Mouse (Mus musculus) forebrain, embryonic 12.5 days (tissue): Measurements from ENCODE around the gene Col6a1. TPM values are rescaled to one million over a fixed set of nuclear protein-coding genes. Genes with fewer than 3 reads are reported as not detected.

Source experiments
- ATAC-seq: fragments of 200-750 bp; cut with Nextera tagmentation; 2 replicates; pipeline ENCODE4 v1.8.0; 2017; ENCODE audit warnings: moderate TSS enrichment; ENCODE audit not compliant: low FRiP score
- H3K27ac ChIP-seq: fragments of 300-500 bp; sonication (generic); 2 replicates; pipeline ENCODE4 v1.5.1; 2016; ENCODE audit warnings: mild to moderate bottlenecking
- H3K27me3 ChIP-seq: fragments of 300-500 bp; sonication (generic); 2 replicates; pipeline ENCODE4 v1.6.1; 2016; ENCODE audit warnings: mild to moderate bottlenecking
- H3K36me3 ChIP-seq: fragments of 300-500 bp; sonication (generic); replicated peaks from 2 replicates; pipeline ENCODE4 v1.6.1; 2016; ENCODE audit warnings: mild to moderate bottlenecking
- H3K4me1 ChIP-seq: fragments of 300-500 bp; sonication (generic); 2 replicates; pipeline ENCODE4 v1.6.1; 2016
- H3K4me2 ChIP-seq: fragments of 300-500 bp; sonication (generic); 2 replicates; pipeline ENCODE4 v1.6.1; 2016; ENCODE audit warnings: mild to moderate bottlenecking, moderate library complexity
- H3K4me3 ChIP-seq: fragments of 300-500 bp; sonication (generic); replicated peaks from 2 replicates; pipeline ENCODE4 v1.5.1; 2016; ENCODE audit warnings: mild to moderate bottlenecking
- H3K9ac ChIP-seq: fragments of 300-500 bp; sonication (generic); 2 replicates; pipeline ENCODE4 v1.6.1; 2016; ENCODE audit warnings: mild to moderate bottlenecking
- H3K9me3 ChIP-seq: fragments of 300-500 bp; sonication (generic); 2 replicates; pipeline ENCODE4 v1.6.1; 2016
- WGBS: fragments of 180-500 bp; shearing (Covaris S2); methylation state at CpG from one replicate; pipeline ENCODE4 v1.1.7; 2016; 5-methylcytosine and 5-hydroxymethylcytosine counted together
- polyA plus RNA-seq: library from polyadenylated mRNA; unstranded; fragments of >200 nt; fragmentation: Nextera tagmentation; extraction: Ambion mirVana; gene quantifications from 2 replicates; pipeline ENCODE4 v1.2.1, GENCODE M21; 2016

The Col6a1 gene
- polyA plus RNA-seq, 1 experiment from 2014 or later, result 14.7 TPM

DNA sequence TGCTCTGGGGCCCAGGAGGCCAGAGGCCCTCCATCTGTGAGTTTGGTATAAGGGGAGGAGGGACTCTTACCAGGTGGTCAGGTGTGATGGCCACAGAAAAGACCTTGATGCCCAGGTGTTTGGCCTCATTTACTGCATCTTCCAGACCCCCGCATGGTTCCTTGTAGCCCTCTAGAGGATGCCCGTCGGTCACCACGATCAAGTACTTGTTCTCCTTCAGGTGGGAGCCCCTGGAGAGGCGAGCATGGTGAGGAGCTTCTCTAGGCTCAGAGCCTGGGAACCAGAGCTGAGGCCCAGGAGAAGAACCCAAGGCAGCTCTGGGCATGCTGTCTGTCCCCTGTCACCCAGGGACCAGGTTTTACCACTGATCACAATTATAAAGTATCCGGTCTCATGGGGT lies 4.2 kb downstream of the Col6a1 start:
- H3K9me3 ChIP-seq, result no peaks in the 10 kb centered on the region
- no peak overlapping the region for H3K4me3 ChIP-seq
- no peaks in the 10 kb centered on the region for H3K4me1 ChIP-seq
- H3K9ac ChIP-seq, result no peak overlapping the region
- no peak overlapping the region for H3K4me2 ChIP-seq
- H3K27ac ChIP-seq, result no peak overlapping the region
- WGBS, result 93% methylated on average over 6 of the region's 6 CpGs
- no peak for ATAC-seq
- H3K27me3 ChIP-seq, result no peaks in the 10 kb centered on the region
- no peaks in the 10 kb centered on the region for H3K36me3 ChIP-seq

DNA sequence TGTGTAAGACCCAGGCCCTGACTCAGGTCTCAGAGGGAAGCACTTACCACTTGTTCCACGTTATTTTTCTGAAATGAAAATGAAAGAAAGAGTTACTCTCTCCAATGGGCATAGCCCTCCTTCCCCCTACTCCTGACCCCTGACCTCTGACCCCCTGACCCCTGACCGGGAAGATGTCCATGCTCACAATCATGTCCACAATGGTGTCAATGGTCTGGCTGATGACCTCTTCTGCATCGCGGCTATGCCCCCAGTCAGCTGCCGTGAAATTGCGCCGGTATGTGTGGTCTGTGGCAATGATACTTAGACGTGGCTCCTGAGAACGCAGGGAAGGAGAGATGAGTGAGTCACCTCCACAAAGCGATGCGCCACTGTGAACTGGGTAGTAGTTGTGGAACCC lies 4.8 kb downstream of the Col6a1 start:
- Histone ChIP-seq H3K36me3 (no peaks in the 10 kb centered on the region), H3K9me3 (no peaks in the 10 kb centered on the region), H3K27me3 (no peaks in the 10 kb centered on the region), H3K9ac (no peak overlapping the region), H3K4me3 (no peak overlapping the region), H3K4me1 (no peaks in the 10 kb centered on the region), H3K27ac (no peak overlapping the region), H3K4me2 (no peak overlapping the region)
- no peak for ATAC-seq
- WGBS, result 88% methylated on average over 11 of the region's 11 CpGs

DNA sequence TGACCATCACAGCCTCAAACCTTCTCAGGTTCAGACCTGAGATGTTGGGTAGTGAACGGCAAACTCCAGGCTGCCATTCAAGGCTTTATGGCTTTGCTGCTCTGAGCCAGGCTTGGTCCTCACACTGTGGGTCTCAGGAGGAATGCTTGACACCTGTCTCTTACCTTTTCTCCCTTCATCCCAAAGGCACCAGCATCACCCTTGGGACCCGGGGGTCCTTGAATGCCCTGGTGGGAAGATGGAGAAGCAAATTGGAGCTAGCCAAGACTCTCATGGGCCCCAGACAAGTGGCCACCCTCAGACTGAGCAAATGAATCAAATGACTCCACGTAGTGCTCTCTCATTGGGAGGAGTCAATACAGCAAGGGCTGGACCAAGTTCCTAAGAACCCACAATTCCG lies 8.3 kb downstream of the Col6a1 start:
- H3K4me3 ChIP-seq, result no peak overlapping the region
- 85% methylated on average over 4 of the region's 4 CpGs for WGBS
- no peaks in the 10 kb centered on the region for H3K27me3 ChIP-seq
- no peak overlapping the region for H3K27ac ChIP-seq
- no peaks in the 10 kb centered on the region for H3K9me3 ChIP-seq
- no peaks in the 10 kb centered on the region for H3K36me3 ChIP-seq
- H3K4me2 ChIP-seq, result no peak overlapping the region
- no peak for ATAC-seq
- no peak overlapping the region for H3K9ac ChIP-seq
- no peaks in the 10 kb centered on the region for H3K4me1 ChIP-seq

DNA sequence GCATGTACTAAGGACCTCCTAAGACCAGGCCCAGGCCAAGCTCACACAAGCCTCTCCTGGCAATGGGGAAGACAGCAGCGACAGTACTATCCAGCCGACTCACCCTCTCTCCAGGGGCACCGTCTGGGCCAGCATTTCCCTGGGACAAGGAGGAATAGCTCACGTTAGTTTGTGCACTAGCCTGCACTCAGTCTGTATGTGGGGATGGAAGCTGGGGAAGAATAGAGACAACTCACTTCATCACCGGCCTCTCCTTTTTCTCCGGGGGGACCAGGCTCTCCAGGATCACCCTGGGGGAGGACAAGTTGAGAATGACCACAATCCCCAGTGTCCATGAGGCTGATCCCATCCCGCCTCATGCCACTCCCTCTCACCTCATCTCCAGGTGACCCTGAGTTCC lies 8.9 kb downstream of the Col6a1 start:
- Histone ChIP-seq H3K9me3 (no peaks in the 10 kb centered on the region), H3K36me3 (no peaks in the 10 kb centered on the region), H3K4me1 (no peaks in the 10 kb centered on the region), H3K27me3 (no peaks in the 10 kb centered on the region), H3K4me2 (no peak overlapping the region), H3K4me3 (no peak overlapping the region), H3K9ac (no peak overlapping the region), H3K27ac (no peak overlapping the region)
- WGBS, result 89% methylated on average over 7 of the region's 7 CpGs
- no peak for ATAC-seq

DNA sequence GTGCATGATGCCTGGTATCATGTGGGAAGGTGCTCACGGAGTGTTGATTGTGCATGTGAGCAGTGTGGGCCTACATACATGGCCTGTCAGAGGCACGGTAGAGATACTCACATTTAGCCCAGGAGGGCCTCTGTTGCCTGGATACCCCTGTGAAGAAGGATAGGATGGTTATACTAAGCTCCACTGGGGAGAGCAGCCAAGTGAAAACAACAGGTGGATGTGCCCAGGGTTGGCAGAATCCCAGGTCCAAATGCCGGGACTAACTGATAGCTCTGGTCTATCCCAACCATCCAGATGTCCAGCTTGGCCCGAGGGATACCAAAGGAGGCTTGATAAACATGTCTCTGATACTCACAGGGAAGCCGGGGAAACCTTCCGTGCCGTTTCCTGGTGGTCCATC lies 11.7 kb downstream of the Col6a1 start:
- H3K27me3 ChIP-seq, result no peaks in the 10 kb centered on the region
- H3K27ac ChIP-seq, result no peak overlapping the region
- no peak for ATAC-seq
- H3K9ac ChIP-seq, result no peak overlapping the region
- no peaks in the 10 kb centered on the region for H3K36me3 ChIP-seq
- WGBS, result 90% methylated on average over 7 of the region's 7 CpGs
- no peak overlapping the region for H3K4me2 ChIP-seq
- no peaks in the 10 kb centered on the region for H3K9me3 ChIP-seq
- H3K4me1 ChIP-seq, result no peaks in the 10 kb centered on the region
- H3K4me3 ChIP-seq, result no peak overlapping the region

DNA sequence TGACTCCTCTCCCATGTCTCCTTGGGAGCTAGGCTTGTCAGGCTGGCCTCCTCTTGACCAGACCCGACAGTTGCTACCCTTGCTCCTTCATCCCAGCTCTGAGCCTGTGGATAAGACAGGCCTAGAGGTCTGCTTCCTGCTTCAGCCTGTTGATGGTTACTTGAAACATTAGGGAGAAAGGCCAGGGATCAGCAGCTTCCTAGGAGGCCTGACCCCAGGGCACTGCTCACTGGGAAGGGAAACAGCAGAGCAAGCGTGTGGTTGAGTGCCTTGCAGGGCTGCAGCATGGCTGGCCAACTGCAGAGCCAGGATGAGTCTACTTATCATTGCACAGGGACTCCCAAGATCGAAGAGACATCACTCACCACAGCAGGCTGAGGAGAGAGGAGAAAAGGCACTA lies 13.5 kb downstream of the Col6a1 start:
- Histone ChIP-seq H3K27ac (no peak overlapping the region), H3K36me3 (no peaks in the 10 kb centered on the region), H3K4me2 (no peak overlapping the region), H3K27me3 (no peaks in the 10 kb centered on the region), H3K9ac (no peak overlapping the region), H3K4me1 (no peaks in the 10 kb centered on the region), H3K9me3 (no peaks in the 10 kb centered on the region), H3K4me3 (no peak overlapping the region)
- 74% methylated on average over 3 of the region's 3 CpGs for WGBS
- no peak for ATAC-seq

DNA sequence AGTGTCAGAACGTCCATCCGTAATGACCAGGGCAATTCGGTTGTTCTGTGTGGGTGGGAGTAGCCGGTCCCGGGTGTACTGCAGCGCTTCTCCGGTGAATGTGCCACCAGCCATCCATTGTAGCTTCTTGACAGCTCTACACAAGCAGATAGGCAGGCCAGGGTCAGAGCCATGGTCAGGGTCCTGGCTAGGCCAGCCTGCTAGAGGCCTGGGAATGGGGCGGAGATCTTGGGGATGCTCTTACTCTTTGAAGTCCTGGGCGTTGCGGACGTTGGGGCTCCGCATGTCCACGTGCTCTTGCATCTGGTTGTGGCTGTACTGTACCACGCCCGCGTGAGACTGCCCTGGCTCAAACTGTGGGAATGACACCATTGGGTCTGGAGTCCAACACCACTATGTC lies 14.6 kb downstream of the Col6a1 start:
- Histone ChIP-seq H3K9ac (no peak overlapping the region), H3K4me2 (no peak overlapping the region), H3K4me1 (no peaks in the 10 kb centered on the region), H3K27me3 (no peaks in the 10 kb centered on the region), H3K4me3 (no peak overlapping the region), H3K27ac (no peak overlapping the region), H3K9me3 (no peaks in the 10 kb centered on the region), H3K36me3 (no peaks in the 10 kb centered on the region)
- 94% methylated on average over 16 of the region's 16 CpGs for WGBS
- no peak for ATAC-seq

DNA sequence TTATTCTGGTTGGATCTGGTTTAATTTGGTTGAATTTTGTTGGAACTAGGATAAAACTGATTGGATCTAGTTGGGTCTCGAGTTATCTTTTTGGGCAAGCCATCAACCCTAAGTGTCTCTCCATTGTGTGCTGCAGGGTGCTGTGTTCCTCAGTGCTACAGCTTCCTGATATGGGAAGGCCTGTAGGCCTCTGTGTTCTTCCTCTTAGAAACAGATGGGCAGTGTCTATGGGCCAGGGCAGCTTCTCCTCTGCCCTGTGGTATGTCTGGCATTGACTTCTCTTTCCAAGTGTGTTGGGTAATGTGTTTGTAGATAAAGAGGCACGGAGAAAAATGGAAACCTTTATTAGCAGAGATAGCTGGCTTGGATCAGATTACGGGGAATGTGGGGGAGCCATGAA lies 17.5 kb downstream of the Col6a1 start:
- ATAC-seq, result no peak
- H3K27ac ChIP-seq, result no peak overlapping the region
- H3K27me3 ChIP-seq, result no peaks in the 10 kb centered on the region
- H3K36me3 ChIP-seq, result no peaks in the 10 kb centered on the region
- no peak overlapping the region for H3K9ac ChIP-seq
- H3K4me1 ChIP-seq, result no peaks in the 10 kb centered on the region
- H3K9me3 ChIP-seq, result no peaks in the 10 kb centered on the region
- H3K4me3 ChIP-seq, result no peak overlapping the region
- H3K4me2 ChIP-seq, result no peak overlapping the region
- 75% methylated on average over 3 of the region's 3 CpGs for WGBS

DNA sequence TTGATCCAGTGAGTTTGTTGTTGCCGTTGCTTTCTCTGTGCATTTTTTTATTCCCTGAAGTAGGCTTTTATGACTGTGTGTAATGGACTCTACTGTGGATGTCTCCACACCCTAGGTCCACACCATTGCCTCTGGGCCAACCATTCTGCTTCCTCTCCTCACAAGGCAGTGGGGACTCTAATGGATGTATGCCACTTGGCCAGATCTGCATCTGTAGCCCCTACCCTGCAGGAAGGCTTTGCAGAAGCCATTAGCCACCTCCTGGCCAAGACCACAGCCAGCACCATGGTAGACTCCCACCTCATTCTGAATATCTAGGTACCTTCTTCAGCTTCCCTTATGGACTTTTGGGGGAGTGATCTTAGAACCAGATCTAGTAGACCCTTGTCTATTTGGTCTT lies 18.4 kb downstream of the Col6a1 start:
- Histone ChIP-seq H3K36me3 (no peaks in the 10 kb centered on the region), H3K9ac (no peak overlapping the region), H3K4me1 (no peaks in the 10 kb centered on the region), H3K27ac (no peak overlapping the region), H3K4me3 (no peak overlapping the region), H3K4me2 (no peak overlapping the region), H3K9me3 (no peaks in the 10 kb centered on the region), H3K27me3 (no peaks in the 10 kb centered on the region)
- ATAC-seq, result no peak
- WGBS, result 96% methylated on average over 1 of the region's 1 CpGs

DNA sequence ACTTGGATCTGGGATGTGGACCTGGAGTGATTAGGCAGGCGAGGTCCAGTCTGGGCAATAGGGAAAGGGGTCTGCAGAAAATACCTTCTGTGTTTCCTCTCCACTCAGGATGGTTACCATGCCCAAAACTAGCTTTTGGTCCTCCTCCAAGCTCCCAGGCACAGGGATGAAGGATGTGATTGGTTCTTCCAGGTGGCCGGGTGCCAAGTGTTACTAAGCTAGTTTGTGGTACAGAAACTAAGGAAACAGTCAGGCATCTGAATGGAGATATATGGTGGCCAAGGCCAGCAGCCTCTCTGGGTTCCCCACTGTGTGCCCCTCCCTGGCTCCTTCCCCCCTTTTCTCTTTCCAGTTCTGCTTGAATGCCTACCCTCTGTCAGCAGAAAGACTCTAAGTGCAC lies 19.0 kb downstream of the Col6a1 start:
- no peak overlapping the region for H3K4me2 ChIP-seq
- no peaks in the 10 kb centered on the region for H3K9me3 ChIP-seq
- H3K27ac ChIP-seq, result no peak overlapping the region
- 79% methylated on average over 2 of the region's 2 CpGs for WGBS
- ATAC-seq, result no peak
- no peak overlapping the region for H3K4me3 ChIP-seq
- H3K4me1 ChIP-seq, result no peaks in the 10 kb centered on the region
- H3K27me3 ChIP-seq, result no peaks in the 10 kb centered on the region
- H3K9ac ChIP-seq, result no peak overlapping the region
- H3K36me3 ChIP-seq, result no peaks in the 10 kb centered on the region

DNA sequence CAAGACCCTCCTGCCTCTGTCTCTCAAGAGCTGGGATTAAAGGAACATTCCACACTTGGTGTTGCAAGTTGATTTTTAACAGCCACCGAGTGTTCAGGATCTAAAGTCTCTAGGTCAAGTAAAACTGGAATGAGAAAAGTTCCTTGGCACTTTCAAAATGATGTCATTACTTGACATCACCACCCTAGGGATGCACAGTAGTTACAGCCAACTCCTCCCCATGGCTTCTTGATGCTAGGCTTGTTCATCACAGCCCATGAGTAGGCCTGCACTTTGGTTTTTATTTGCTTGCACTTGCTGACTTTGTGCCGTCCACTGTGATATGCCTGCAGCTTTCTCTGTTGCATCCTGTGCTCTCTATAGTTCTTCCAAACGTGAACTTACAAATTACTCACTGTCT lies 21.6 kb downstream of the Col6a1 start:
- Histone ChIP-seq H3K4me1 (no peaks in the 10 kb centered on the region), H3K27ac (no peak overlapping the region), H3K9me3 (no peaks in the 10 kb centered on the region), H3K36me3 (no peaks in the 10 kb centered on the region), H3K9ac (no peak overlapping the region), H3K27me3 (no peaks in the 10 kb centered on the region), H3K4me2 (no peak overlapping the region), H3K4me3 (no peak overlapping the region)
- WGBS, result 73% methylated on average over 3 of the region's 3 CpGs
- no peak for ATAC-seq

DNA sequence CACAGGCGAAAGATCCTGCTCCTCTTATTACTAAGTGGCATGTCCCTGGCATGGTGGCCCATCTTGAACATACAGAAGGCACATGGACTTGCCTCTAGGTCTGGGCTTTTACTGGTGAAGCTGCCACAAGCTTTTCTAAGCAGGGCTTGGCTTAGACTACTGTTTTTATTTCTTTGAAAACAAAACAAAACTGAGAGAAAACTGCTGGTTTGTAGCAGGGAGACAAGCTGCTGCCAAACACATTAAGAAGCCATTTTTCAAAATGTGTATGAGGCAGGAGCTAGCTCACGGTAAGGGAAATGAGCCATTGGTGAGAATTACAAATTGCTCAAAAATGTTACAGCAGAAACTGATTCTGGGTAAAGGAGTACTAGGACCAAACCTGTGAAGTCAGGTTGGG lies 24.5 kb downstream of the Col6a1 start:
- no peak overlapping the region for H3K4me2 ChIP-seq
- no peaks in the 10 kb centered on the region for H3K9me3 ChIP-seq
- H3K4me1 ChIP-seq, result no peaks in the 10 kb centered on the region
- ATAC-seq, result no peak
- no peaks in the 10 kb centered on the region for H3K27me3 ChIP-seq
- H3K4me3 ChIP-seq, result no peak overlapping the region
- 84% methylated on average over 2 of the region's 2 CpGs for WGBS
- H3K9ac ChIP-seq, result no peak overlapping the region
- H3K27ac ChIP-seq, result no peak overlapping the region
- no peaks in the 10 kb centered on the region for H3K36me3 ChIP-seq

DNA sequence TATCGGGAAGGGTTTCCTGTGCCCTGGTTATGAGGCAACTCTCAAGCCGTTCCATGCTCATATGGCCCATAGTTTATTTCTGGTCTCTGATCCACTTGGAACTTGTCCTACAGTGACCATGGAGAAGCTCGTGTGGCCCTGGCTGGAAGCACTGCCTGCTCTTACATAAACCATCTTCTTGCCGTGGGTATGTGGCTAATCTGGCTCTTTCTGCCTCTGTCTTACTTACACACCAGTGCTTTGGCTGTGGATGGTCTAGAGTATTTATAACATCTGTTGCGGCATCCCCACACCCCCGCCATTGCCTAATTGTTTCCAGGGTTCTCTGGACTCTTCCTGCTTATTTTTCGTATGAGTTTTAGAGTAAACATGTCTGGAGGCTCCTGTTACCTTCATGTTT lies 26.2 kb downstream of the Col6a1 start:
- Histone ChIP-seq H3K36me3 (no peaks in the 10 kb centered on the region), H3K4me1 (no peaks in the 10 kb centered on the region), H3K4me3 (no peak overlapping the region), H3K9ac (no peak overlapping the region), H3K27ac (no peak overlapping the region), H3K4me2 (no peak overlapping the region), H3K9me3 (no peaks in the 10 kb centered on the region), H3K27me3 (no peaks in the 10 kb centered on the region)
- 87% methylated on average over 7 of the region's 7 CpGs for WGBS
- ATAC-seq, result no peak

DNA sequence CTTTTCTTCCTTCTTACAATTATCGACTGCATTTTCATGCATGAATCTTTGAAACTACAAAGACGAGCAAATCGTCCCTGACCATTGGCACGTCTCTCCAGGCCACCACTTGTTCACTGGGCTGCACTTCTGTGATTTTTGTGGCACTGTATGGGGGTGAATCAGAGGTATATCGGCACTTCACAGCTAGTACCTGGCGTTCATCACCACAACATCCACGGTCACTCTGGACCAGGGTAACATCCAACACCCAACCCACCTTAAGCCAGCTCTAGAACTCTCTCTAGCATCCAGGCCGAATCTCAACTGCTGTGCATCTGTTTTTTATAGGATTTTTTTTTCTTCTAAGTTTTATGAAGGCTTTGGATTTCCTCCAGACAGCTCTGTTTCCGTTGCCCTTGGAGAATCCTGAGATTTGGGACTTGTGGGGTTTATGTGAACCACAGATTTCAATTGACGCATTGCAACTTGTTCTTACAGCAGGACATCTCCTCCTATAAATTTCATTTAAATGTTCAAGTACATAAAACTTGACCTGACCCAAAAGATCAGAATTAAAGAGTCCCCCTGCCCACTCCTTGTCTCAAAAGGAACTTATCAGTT lies 30.6 kb downstream of the Col6a1 start:
- no peaks in the 10 kb centered on the region for H3K4me1 ChIP-seq
- no peaks in the 10 kb centered on the region for H3K36me3 ChIP-seq
- no peak overlapping the region for H3K4me3 ChIP-seq
- 89% methylated on average over 10 of the region's 10 CpGs for WGBS
- ATAC-seq, result no peak
- no peak overlapping the region for H3K27ac ChIP-seq
- H3K27me3 ChIP-seq, result no peaks in the 10 kb centered on the region
- H3K4me2 ChIP-seq, result no peak overlapping the region
- no peak overlapping the region for H3K9ac ChIP-seq
- no peaks in the 10 kb centered on the region for H3K9me3 ChIP-seq
